Mouse (Mus musculus): ENCODE results near the gene Tdp2. TPM values are rescaled to one million over a fixed set of nuclear protein-coding genes. Genes with fewer than 3 reads are reported as not detected.

Tdp2 gene
- polyA plus RNA-seq, 1 experiment: 12.9 TPM

DNA sequence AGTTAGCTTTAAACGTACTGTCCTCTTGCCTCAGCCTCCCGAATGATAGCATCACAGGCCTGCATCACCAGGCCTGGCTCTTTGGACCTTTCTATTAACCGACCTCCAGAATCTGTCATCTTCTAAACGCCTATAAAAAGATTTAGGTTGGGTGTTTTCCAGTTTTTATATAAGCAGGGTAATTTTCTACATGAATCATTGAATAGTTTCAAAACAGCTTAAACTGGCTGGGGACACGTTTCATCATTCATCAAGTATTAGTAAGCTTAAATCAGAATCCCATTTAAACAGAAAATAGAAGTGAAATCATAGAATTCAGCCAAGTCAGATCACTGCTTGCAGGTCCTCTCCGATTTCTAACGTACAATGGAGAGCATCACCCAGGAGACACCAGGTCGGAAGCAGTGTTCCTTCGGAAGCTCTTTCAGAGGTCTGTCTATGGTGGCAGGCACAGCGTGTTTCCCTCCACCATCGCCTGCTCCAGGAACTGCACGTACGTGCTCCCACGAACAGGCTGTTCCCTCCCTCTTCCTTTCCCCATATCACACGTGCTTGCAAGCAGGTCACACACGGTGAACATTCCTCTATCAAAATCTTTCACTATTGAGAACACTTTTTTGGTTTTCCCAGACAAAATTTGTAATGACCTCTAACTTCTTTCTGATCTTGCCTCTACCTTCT is 8.7 kb upstream of the Tdp2 start:
- no peaks in the 10 kb centered on the region for H3K4me1 ChIP-seq (ENCODE audit: control insufficient read depth, insufficient read depth, insufficient read length)
- no peaks in the 10 kb centered on the region for H3K27me3 ChIP-seq (ENCODE audit: control insufficient read depth, insufficient read depth, low read length)
- no peak for DNase-seq (ENCODE audit: low read depth in 1 of 2, low spot score in 2 of 2)
- peaks cover 4% of the 10 kb centered on the region for H3K36me3 ChIP-seq (ENCODE audit: control insufficient read depth, insufficient read depth, low read length)
- H3K27ac ChIP-seq (ENCODE audit: insufficient read depth, low read length): no peak overlapping the region
- no peak overlapping the region for H3K4me3 ChIP-seq (ENCODE audit: extremely low read depth, insufficient read depth, insufficient read length)
- no peak for TF ChIP-seq POLR2A (IDR thresholded peaks at IDR 0.05; ENCODE audit: low read depth, low read length)
- TF ChIP-seq CTCF (IDR thresholded peaks at IDR 0.05; ENCODE audit: extremely low read depth, insufficient read depth, insufficient read length, insufficient replicate concordance): no peak
- WGBS: 89% methylated on average over 16 of the region's 16 CpGs

DNA sequence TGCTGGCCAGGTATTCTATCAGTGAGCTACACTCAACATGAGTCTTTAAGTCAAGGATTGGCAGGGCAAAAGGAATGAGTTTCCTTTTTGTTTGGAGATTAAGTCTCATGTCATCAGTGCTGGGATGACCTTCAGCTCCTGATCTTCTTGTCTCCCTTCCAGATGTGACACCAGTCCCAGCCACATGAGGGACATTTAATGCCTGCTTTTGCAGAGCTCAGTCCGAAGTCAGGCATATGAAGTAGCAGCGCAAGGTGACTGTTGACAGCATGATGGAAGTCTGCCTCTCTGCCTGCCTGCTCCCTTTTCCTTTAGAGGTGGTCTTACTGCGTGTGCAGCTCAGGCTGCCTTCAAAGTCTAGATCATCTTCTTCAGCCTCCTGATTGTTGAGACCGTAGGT is 6.8 kb upstream of the Tdp2 start:
- Histone ChIP-seq H3K27ac (ENCODE audit: insufficient read depth, low read length) (no peak overlapping the region), H3K4me1 (ENCODE audit: control insufficient read depth, insufficient read depth, insufficient read length) (no peaks in the 10 kb centered on the region), H3K36me3 (ENCODE audit: control insufficient read depth, insufficient read depth, low read length) (peaks cover 4% of the 10 kb centered on the region), H3K4me3 (ENCODE audit: extremely low read depth, insufficient read depth, insufficient read length) (no peak overlapping the region), H3K27me3 (ENCODE audit: control insufficient read depth, insufficient read depth, low read length) (no peaks in the 10 kb centered on the region)
- DNase-seq (ENCODE audit: low read depth in 1 of 2, low spot score in 2 of 2): no peak
- whole genome bisulfite sequencing: 94% methylated on average over 4 of the region's 4 CpGs
- TF ChIP-seq POLR2A (IDR thresholded peaks at IDR 0.05; ENCODE audit: low read depth, low read length) (no peak), CTCF (IDR thresholded peaks at IDR 0.05; ENCODE audit: extremely low read depth, insufficient read depth, insufficient read length, insufficient replicate concordance) (no peak)

DNA sequence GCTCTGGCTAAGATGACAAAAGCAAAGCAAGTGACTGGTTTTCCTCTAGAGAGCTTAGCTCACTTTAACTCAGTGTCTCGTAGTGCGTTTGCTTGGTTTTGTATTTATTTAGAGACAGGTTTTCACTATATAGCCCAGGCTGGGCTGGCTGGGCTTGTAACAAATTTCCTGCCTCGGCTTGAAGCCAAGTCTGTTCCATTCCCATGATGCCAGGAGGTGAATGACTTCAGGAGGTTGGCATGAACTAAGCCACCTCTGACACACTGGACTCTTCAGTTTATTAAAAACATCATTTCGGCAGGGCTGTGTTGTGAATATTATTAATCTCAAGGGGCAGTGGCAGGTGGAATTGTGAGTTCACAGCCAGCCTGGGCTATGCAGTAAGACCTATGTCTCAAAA is 5.9 kb upstream of the Tdp2 start:
- Histone ChIP-seq H3K36me3 (ENCODE audit: control insufficient read depth, insufficient read depth, low read length) (peaks cover 2% of the 10 kb centered on the region; the same call in 1 of the 2 replicates), H3K27me3 (ENCODE audit: control insufficient read depth, insufficient read depth, low read length) (no peaks in the 10 kb centered on the region), H3K4me3 (ENCODE audit: extremely low read depth, insufficient read depth, insufficient read length) (no peak overlapping the region), H3K27ac (ENCODE audit: insufficient read depth, low read length) (no peak overlapping the region), H3K4me1 (ENCODE audit: control insufficient read depth, insufficient read depth, insufficient read length) (no peaks in the 10 kb centered on the region)
- TF ChIP-seq POLR2A (IDR thresholded peaks at IDR 0.05; ENCODE audit: low read depth, low read length) (no peak), CTCF (IDR thresholded peaks at IDR 0.05; ENCODE audit: extremely low read depth, insufficient read depth, insufficient read length, insufficient replicate concordance) (no peak)
- no peak for DNase-seq (ENCODE audit: low read depth in 1 of 2, low spot score in 2 of 2)
- WGBS: 93% methylated on average over 4 of the region's 4 CpGs

DNA sequence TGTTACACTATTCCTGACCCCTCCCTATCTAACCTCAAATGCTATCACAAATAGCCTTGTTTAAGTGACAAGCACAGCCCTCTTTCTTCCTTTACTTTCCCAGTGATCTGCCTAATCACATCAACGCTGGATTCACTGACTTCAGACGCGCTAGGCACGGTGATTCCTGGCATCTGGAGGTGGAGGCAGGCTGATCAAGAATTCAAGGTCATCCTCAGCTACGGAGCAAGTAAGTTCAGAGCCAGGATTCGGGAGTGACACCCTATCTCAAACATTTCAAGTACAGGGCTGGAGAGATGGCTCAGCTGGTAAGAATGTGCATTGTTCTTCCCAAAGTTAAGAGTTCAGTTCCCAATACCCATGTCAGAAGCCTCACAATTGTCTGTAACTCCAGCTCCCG is 5.4 kb upstream of the Tdp2 start:
- TF ChIP-seq POLR2A (IDR thresholded peaks at IDR 0.05; ENCODE audit: low read depth, low read length): no peak
- TF ChIP-seq CTCF (IDR thresholded peaks at IDR 0.05; ENCODE audit: extremely low read depth, insufficient read depth, insufficient read length, insufficient replicate concordance): no peak

DNA sequence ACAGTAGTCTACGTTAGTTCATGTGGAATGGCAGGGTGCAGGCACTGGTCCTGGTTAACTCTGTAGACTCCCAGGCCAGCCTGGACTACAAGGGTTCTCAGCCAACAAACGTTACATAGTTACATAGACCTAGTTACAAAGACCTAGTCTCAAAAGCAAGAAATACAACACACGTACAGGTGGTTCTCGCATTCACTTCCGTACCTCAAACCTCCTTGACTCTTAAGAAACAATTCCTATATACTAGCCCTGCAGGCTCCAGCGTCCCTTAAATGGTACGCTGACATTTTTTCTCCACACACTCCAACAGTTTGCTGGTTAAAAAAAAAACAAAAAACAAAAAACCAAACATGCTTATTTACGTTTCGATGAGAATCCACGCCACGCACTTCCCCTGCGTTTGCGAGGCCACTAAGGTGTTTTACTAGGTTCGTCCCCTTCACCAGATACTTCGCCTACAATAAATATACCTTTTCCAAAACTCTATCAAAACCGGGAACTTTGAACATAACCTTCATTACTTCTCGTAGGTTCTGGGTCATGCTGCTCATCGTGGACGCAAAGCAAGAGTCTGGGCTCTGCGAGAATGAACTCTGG is 625 bp upstream of the Tdp2 start:
- TF ChIP-seq CTCF (IDR thresholded peaks at IDR 0.05; ENCODE audit: extremely low read depth, insufficient read depth, insufficient read length, insufficient replicate concordance) (no peak), POLR2A (IDR thresholded peaks at IDR 0.05; ENCODE audit: low read depth, low read length) (no peak)
- peaks cover 3% of the 10 kb centered on the region; the same call in 1 of the 2 replicates for H3K36me3 ChIP-seq (ENCODE audit: control insufficient read depth, insufficient read depth, low read length)
- peak overlapping the region; percentile 77 for H3K27ac ChIP-seq (ENCODE audit: insufficient read depth, low read length)
- 1% methylated on average over 20 of the region's 20 CpGs for WGBS
- H3K4me1 ChIP-seq (ENCODE audit: control insufficient read depth, insufficient read depth, insufficient read length): peaks cover 6% of the 10 kb centered on the region; the same call in 1 of the 2 replicates
- peak overlapping the region; percentile 69 for H3K4me3 ChIP-seq (ENCODE audit: extremely low read depth, insufficient read depth, insufficient read length)
- DNase-seq (ENCODE audit: low read depth in 1 of 2, low spot score in 2 of 2): peak in 1 of 2 experiments; percentile 7
- no peaks in the 10 kb centered on the region for H3K27me3 ChIP-seq (ENCODE audit: control insufficient read depth, insufficient read depth, low read length)

More for the DNA sequence above, 5.4 kb upstream of the Tdp2 start:
- WGBS: 94% methylated on average over 7 of the region's 7 CpGs
- no peak overlapping the region for H3K4me3 ChIP-seq (ENCODE audit: extremely low read depth, insufficient read depth, insufficient read length)
- H3K4me1 ChIP-seq (ENCODE audit: control insufficient read depth, insufficient read depth, insufficient read length): no peaks in the 10 kb centered on the region
- no peak overlapping the region for H3K27ac ChIP-seq (ENCODE audit: insufficient read depth, low read length)
- peaks cover 2% of the 10 kb centered on the region; the same call in 1 of the 2 replicates for H3K36me3 ChIP-seq (ENCODE audit: control insufficient read depth, insufficient read depth, low read length)
- no peaks in the 10 kb centered on the region for H3K27me3 ChIP-seq (ENCODE audit: control insufficient read depth, insufficient read depth, low read length)
- no peak for DNase-seq (ENCODE audit: low read depth in 1 of 2, low spot score in 2 of 2)

DNA sequence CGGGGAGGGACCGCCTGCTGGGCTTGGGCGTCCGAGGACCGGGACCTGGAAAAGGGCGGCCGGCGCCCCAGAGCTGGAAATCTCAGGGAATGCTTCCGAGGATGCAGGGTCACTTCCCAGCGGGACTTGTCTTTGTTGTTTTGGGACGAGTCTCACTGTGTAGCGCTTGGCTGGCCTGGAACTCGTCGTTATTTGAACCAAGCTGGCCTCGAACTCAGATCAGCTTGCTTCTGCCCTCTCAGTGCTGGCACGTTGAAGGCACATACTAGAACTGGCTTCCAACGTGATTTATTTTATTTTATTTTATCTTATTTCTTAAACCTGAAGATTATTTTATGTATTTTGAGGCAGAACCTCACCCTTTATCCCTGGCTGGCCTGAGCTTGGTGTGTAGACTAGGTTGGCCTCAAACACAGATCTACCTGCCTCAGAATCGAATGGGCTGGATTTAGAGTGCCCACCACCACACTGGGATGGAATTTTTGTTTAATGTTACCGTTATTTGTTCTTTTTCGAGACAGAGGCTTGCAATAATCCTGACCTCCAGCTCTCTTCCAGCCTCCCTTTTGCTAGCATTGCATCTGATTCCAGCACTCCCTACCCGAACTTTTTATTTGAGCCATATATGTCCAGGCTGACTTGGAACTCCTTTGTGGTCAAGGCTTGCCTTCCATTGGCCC is 792 bp downstream of the Tdp2 start:
- 4% methylated on average over 21 of the region's 21 CpGs for WGBS
- H3K27me3 ChIP-seq (ENCODE audit: control insufficient read depth, insufficient read depth, low read length): no peaks in the 10 kb centered on the region
- peak overlapping the region; percentile 87 for H3K27ac ChIP-seq (ENCODE audit: insufficient read depth, low read length)
- H3K4me1 ChIP-seq (ENCODE audit: control insufficient read depth, insufficient read depth, insufficient read length): peaks cover 6% of the 10 kb centered on the region; the same call in 1 of the 2 replicates
- H3K36me3 ChIP-seq (ENCODE audit: control insufficient read depth, insufficient read depth, low read length): peaks cover 1% of the 10 kb centered on the region; the same call in 1 of the 2 replicates
- TF ChIP-seq CTCF (IDR thresholded peaks at IDR 0.05; ENCODE audit: extremely low read depth, insufficient read depth, insufficient read length, insufficient replicate concordance) (no peak), POLR2A (IDR thresholded peaks at IDR 0.05; ENCODE audit: low read depth, low read length) (no peak)
- no peak for DNase-seq (ENCODE audit: low read depth in 1 of 2, low spot score in 2 of 2)
- H3K4me3 ChIP-seq (ENCODE audit: extremely low read depth, insufficient read depth, insufficient read length): peak overlapping the region; percentile 79
